Mouse (Mus musculus) ovary, postnatal 10 days (tissue): ENCODE results near the gene Pik3c2g.

Source experiments
- DNase-seq: peaks from one replicate; pipeline ENCODE4 v3.0.0; 2022; ENCODE audit warnings: low spot score

Gene Pik3c2g

GRCm38 (mm10) chr6:139586892-139587291 is at the start of gene Pik3c2g:
Gene Pik3c2g (plus strand): TSS chr6:139587221.
- DNase-seq, result no peak

DNA sequence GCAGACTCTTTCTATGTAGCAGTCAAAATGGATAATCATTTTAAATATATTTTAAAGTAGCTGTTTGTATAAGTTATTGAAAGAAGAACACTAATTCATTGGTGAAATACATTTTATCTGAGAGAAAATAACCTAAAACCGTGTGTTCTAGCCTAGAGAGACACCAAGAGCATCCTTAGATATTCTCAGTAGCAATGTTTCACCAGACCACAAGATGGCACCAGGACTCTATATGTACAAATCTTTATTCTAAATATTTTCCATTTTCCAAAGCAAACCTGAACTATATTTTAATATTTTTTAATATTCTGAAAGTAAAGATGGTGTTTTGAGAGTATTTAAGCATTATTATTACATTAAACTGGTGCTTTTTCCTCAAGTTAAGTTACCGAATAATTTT is 48.6 kb upstream of the Pik3c2g start:
- no peak for DNase-seq

DNA sequence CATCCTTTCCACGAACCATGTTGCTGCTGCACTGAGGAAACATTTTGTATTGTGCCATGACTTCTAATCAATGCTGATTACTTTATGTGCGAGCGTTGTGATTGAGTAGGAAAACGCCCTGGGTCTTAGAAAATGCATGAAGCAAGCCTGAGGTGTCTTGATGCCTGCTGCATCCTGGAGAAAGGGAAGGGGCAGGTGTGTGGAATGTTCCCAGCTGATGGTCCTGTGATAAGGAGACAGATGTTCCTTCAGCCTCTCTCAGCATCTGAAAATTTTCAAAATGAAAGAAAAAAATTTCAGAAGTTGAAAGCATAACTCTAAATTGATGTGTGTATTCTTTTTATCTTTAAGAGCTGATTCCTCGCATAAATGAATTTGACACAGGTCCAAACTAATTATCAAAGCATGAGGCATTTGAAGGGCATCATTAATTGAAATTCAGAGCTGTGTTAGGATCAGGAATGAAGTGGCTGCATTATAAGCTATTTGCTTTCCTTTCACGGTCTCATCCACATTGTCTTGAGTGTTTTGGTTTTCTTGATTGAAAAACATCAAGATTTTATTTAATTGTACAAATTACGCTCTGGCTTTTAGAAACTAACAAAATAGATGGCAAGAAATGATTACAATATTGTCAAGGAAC is 31.4 kb upstream of the Pik3c2g start:
- no peak for DNase-seq

DNA sequence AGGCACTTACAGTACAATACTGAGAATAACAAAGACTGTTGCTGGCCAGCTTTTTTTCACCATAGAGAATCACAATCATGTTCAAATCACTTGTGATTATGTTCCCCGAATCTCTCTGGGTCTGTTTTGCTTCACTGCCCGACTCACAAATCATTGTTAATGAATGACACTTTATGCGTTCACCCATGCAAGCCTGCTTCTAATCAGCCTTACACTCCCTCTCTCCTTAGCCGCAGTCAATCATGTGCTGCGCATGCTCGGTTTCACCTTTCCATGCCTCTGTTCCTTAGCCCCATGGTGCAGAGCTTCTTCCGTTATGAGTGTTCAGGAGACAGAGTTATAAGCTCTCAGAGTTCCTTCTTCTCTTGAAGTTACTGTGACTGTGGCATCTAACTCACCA is 17.8 kb upstream of the Pik3c2g start:
- DNase-seq, result no peak

GRCm38 (mm10) chr6:139575854-139576253 is 11.2 kb upstream of the Pik3c2g start:
- no peak for DNase-seq

DNA sequence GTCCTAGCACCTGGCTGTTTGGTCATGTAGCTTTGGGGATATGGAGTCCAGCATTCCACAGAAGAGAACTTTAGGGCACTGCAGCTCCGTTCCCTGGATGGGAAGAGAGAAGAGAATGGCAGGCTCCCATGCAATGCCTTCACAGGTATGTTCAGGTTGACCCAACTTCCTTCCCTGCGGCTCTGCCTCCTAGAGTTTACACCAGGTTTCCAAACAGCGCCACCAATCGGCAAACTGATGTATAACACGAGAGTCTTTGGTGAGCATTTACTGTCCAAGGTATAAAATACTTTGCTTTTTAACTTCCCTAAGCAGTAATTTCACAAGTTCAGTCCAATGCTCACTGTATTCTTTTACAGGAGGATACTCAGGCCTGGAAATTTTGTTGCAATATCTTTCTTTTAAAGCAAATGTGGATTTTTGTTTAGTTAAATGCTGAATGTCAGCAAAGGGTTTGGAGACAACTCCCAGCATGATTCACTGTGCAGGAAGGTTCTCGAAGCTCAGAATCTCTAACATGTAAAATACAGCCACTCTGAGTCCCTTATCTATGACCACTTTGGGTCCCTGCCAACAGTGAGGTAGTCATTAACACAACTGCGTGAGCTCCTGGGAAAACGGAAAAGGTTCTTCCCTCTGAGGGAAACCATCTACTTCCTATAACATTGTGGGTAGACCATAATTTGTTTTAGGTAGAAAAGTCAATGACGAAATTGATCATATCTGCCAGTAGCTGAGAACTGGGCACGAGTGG is 10.6 kb upstream of the Pik3c2g start:
- DNase-seq, result no peak

- no peak for DNase-seq
These were observed 9.8 kb upstream of the Pik3c2g start for GRCm38 (mm10) chr6:139577026-139577861.

- no peak for DNase-seq
These were observed 457 bp downstream of the Pik3c2g start for GRCm38 (mm10) chr6:139587478-139587877.

DNA sequence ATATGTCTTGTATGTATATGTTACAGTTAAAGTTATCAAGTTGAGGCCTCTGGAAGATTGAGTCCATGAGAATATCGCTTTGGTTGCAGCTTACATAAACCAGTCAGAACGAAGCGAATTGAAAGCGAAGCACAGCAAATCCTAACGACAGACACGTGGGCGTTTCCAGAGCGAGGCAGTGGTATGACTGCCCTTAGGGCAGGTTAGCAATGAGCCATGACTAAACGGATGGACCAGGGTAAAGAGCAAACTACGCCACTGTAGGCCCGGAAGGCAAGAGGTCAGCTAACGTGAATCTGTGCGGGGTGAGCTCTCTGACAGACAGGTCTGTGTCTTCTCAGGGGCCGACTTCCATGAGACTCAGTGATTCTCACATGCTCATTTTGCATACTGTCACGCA is 1.4 kb downstream of the Pik3c2g start:
- no peak for DNase-seq

GRCm38 (mm10) chr6:139589291-139589690 is 2.3 kb downstream of the Pik3c2g start:
- peak; percentile 20 for DNase-seq

- DNase-seq, result no peak
These were observed 2.8 kb downstream of the Pik3c2g start for GRCm38 (mm10) chr6:139589854-139590253.

DNA sequence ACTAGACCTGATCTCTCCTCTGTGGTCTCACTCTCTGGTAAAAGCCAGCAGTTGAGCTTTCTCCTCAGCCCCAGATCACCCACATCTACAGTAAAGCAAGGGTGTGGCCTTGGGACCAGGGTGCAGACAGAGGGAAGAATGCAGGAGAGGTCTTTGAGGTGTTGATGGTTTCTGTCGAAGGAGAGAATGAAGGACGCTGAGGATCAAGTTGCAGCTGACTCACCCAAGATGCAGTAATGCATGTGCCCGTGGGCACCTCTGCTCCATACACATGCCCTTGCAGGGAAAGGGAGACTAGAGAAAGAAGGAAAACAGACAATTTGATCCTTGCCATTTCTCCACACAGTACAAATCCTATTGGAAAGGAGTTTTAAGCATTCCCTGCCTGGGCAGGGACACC is 5.1 kb downstream of the Pik3c2g start:
- DNase-seq, result no peak

DNA sequence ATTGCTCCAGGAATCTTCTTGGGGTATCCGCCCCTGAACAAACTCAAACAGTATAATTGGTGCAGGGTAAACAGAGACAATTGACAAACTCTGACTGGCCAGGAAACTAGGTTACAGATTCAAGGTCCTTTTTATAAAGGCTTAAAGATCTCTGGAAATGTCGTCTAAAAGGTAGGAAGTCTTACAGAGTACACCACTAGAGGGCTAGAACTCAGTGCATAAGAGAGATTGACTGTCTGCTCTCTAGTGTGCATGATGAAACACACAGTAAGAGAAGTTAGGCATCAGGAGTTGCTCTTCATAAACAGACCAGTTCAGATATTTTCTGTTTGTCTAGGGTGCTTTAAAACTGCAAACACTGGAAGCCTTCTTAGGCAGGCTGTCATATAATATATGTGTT is 9.4 kb downstream of the Pik3c2g start:
- DNase-seq, result no peak

DNA sequence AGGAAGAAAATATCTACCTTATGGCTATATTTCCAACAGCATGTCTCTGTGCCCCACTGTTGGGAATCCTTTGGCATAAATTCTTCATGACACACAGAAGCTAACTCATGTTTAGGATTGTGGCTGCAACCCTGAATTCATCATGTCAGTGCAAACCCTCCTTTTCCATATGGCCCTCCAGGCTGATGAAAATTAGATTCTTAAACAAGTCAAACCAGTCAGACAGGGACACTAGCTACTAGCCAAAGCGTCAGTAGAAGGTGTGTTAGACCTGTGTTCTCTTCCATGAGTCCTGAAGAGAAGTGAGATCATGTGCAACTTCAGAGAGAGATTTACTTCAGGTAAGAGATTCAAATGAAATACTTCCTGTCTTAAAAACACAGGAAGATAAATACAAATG is 12.2 kb downstream of the Pik3c2g start:
- DNase-seq, result no peak

DNA sequence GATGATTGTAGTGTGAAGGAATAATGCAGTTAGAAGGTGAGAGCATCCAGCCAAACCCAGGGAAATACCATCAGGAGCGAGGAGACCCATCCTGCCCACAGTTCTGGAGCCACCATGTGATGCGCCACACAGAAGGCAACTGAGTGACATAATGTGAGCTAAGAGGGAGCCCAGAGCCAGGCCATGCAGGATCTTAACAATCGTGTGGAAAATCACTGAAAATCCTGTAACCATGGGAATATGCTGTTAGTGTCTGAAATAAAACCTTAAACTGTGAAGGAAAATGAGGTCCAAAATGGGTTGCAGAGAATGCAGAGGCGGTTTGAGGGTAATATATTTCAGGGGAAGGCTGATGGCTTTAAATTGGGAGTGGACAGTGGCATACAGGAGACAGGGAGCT is 31.8 kb downstream of the Pik3c2g start:
- DNase-seq, result no peak

DNA sequence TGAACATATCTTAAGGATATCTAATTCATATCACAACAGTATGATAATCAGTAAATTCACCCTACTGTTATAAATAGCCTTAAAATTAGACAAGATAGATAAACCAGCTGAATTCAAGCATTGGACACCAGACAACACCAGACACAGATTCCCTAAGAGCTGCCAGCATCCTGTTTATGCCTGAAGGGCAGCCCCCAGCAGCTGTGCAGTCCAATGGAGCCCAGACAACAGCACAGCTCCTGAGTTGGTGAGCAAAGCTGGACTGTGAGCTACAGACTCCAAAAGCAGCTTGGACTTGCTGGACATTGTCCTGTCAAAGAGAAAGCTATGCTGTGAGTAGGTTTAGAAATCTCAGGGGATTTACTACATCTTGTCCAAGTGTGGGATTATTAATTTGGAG is 37.7 kb downstream of the Pik3c2g start:
- DNase-seq, result no peak

GRCm38 (mm10) chr6:139634561-139634960 is 47.5 kb downstream of the Pik3c2g start:
- DNase-seq, result no peak

- DNase-seq, result no peak
These were observed 68.4 kb downstream of the Pik3c2g start for GRCm38 (mm10) chr6:139655399-139655798.

DNA sequence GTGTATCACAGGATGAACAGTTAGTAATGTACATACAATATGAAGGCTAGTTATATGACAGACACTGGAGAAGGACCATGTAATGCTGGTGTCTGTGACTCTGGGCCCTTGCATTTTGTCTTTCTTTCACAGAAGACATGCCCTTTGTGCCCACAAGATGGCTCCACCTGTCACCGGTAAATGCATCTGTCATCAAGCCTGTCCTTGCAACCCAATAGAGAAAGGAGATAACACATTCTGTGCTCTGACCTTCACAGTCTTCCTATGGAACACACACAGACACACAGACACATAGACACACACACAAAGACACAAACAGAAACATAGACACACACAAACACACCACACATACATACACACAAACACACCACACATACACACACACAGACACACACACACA is 75.4 kb downstream of the Pik3c2g start:
- no peak for DNase-seq

GRCm38 (mm10) chr6:139718416-139718984 is 131.5 kb downstream of the Pik3c2g start:
- no peak for DNase-seq

- no peak for DNase-seq
These were observed 132.7 kb downstream of the Pik3c2g start for GRCm38 (mm10) chr6:139719639-139720221.
